Mouse (Mus musculus): ENCODE data around the gene Cog5. TPM values are rescaled to one million over a fixed set of nuclear protein-coding genes. Genes with fewer than 3 reads are reported as not detected.

Cog5 gene
- polyA plus RNA-seq, 1 experiment = 25.0 TPM

DNA sequence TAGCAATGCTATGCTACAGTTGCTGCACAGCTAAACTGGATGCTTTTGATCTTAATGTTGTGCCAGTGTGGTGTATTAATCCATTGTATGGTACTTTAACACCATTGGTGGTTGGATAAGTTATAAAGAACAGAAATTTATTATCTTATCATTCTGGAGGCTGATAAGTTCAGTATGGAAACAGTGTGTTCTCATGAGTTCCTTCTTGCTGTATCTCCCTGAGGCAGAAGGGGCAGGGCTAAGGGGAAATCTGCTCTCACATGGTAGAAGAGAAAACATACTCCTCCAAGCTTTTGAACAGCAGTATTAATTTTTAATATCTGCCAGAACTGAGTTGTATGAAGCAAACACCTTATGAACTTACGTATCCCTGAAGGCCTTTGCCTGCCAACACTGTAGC is 38.6 kb downstream of the Cog5 start:
- TF ChIP-seq CTCF (IDR thresholded peaks at IDR 0.05; ENCODE audit: control insufficient read depth, insufficient read depth, low read length) (no peak), POLR2A (IDR thresholded peaks at IDR 0.05; ENCODE audit: borderline replicate concordance, control insufficient read depth, low read depth, low read length) (no peak)
- Histone ChIP-seq H3K27ac (ENCODE audit: control insufficient read depth, insufficient read depth, low read depth, low read length, poor library complexity) (no peak overlapping the region), H3K4me1 (ENCODE audit: control insufficient read depth, insufficient read depth, low read length) (no peaks in the 10 kb centered on the region), H3K4me3 (replicated peaks; ENCODE audit: control insufficient read depth, low read depth, low read length) (no peak overlapping the region)
- WGBS = 74% methylated on average over 1 of the region's 1 CpGs

DNA sequence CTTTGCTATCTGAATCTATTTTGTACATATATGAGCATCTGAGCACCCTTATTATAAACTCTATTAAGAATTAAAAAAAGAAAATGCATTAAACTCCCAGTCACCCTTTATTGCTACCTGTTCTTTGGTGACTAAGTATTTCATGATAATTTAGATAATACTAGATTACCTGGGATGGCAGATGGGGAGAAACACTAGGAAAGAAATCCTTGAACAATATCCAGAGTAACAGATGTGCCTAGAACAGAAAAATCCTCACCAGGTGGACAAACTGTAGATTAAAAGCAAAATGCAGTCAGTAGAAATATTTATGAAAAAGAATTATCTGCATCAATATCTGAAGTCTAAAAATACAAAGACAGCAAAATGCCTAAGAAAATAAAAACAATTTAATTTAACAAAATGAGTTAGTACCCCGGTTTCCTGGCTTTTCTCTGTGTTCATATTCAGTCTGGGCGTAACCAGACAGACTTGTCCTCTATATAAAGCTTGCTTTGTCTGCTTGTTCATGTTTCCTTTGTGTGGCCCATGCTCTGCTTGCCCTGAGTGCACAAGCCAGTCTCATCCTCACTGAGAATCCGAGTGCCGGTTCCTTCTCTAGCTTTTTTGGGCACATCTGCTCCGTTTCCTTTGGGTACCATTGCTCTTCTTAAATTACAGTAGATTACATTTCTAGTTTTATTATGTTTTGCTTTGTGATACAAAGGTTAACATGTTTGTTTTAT is 46.1 kb downstream of the Cog5 start:
- WGBS = 84% methylated on average over 5 of the region's 5 CpGs
- H3K4me3 ChIP-seq (replicated peaks; ENCODE audit: control insufficient read depth, low read depth, low read length) = no peak overlapping the region
- H3K4me1 ChIP-seq (ENCODE audit: control insufficient read depth, insufficient read depth, low read length) = no peaks in the 10 kb centered on the region
- TF ChIP-seq POLR2A (IDR thresholded peaks at IDR 0.05; ENCODE audit: borderline replicate concordance, control insufficient read depth, low read depth, low read length) = no peak
- TF ChIP-seq CTCF (IDR thresholded peaks at IDR 0.05; ENCODE audit: control insufficient read depth, insufficient read depth, low read length) = no peak
- H3K27ac ChIP-seq (ENCODE audit: control insufficient read depth, insufficient read depth, low read depth, low read length, poor library complexity) = no peak overlapping the region

DNA sequence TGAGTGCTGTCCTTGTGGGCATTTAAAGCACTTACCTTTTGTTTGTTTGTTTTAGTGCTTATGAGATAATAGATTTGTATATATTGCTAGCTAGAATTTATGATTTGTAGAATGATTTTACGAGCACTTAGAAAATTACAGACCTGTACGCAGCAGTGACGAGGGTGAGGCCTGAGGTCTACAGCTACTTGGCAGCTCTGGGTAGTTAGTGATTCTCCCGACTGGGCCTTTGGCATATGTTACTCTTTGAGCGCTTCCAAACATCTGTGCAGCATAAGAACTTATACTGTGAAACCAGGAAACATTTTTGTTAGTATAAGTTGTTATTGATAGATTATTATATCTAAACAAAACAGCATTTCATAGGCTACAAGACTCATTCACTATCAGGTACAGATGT is 46.7 kb downstream of the Cog5 start:
- no peak overlapping the region for H3K4me3 ChIP-seq (replicated peaks; ENCODE audit: control insufficient read depth, low read depth, low read length)
- no peaks in the 10 kb centered on the region for H3K4me1 ChIP-seq (ENCODE audit: control insufficient read depth, insufficient read depth, low read length)
- TF ChIP-seq POLR2A (IDR thresholded peaks at IDR 0.05; ENCODE audit: borderline replicate concordance, control insufficient read depth, low read depth, low read length) = no peak
- TF ChIP-seq CTCF (IDR thresholded peaks at IDR 0.05; ENCODE audit: control insufficient read depth, insufficient read depth, low read length) = no peak
- 89% methylated on average over 5 of the region's 5 CpGs for WGBS
- no peak overlapping the region for H3K27ac ChIP-seq (ENCODE audit: control insufficient read depth, insufficient read depth, low read depth, low read length, poor library complexity)

- no peaks in the 10 kb centered on the region for H3K4me1 ChIP-seq (ENCODE audit: control insufficient read depth, insufficient read depth, low read length)
- WGBS = 81% methylated on average over 6 of the region's 6 CpGs
- H3K27ac ChIP-seq (ENCODE audit: control insufficient read depth, insufficient read depth, low read depth, low read length, poor library complexity) = no peak overlapping the region
- no peak for TF ChIP-seq CTCF (IDR thresholded peaks at IDR 0.05; ENCODE audit: control insufficient read depth, insufficient read depth, low read length)
- no peak for TF ChIP-seq POLR2A (IDR thresholded peaks at IDR 0.05; ENCODE audit: borderline replicate concordance, control insufficient read depth, low read depth, low read length)
- no peak overlapping the region for H3K4me3 ChIP-seq (replicated peaks; ENCODE audit: control insufficient read depth, low read depth, low read length)
These were observed 49.2 kb downstream of the Cog5 start for GRCm38 (mm10) chr12:31703904-31704303.

GRCm38 (mm10) chr12:31706168-31706567 is 51.5 kb downstream of the Cog5 start:
- no peak overlapping the region for H3K27ac ChIP-seq (ENCODE audit: control insufficient read depth, insufficient read depth, low read depth, low read length, poor library complexity)
- TF ChIP-seq CTCF (IDR thresholded peaks at IDR 0.05; ENCODE audit: control insufficient read depth, insufficient read depth, low read length) (no peak), POLR2A (IDR thresholded peaks at IDR 0.05; ENCODE audit: borderline replicate concordance, control insufficient read depth, low read depth, low read length) (no peak)
- WGBS = 78% methylated on average over 2 of the region's 2 CpGs
- no peaks in the 10 kb centered on the region for H3K4me1 ChIP-seq (ENCODE audit: control insufficient read depth, insufficient read depth, low read length)
- H3K4me3 ChIP-seq (replicated peaks; ENCODE audit: control insufficient read depth, low read depth, low read length) = no peak overlapping the region

GRCm38 (mm10) chr12:31707531-31707930 is 52.9 kb downstream of the Cog5 start:
- 90% methylated on average over 1 of the region's 1 CpGs for WGBS
- Histone ChIP-seq H3K4me3 (replicated peaks; ENCODE audit: control insufficient read depth, low read depth, low read length) (no peak overlapping the region), H3K4me1 (ENCODE audit: control insufficient read depth, insufficient read depth, low read length) (no peaks in the 10 kb centered on the region), H3K27ac (ENCODE audit: control insufficient read depth, insufficient read depth, low read depth, low read length, poor library complexity) (no peak overlapping the region)
- TF ChIP-seq POLR2A (IDR thresholded peaks at IDR 0.05; ENCODE audit: borderline replicate concordance, control insufficient read depth, low read depth, low read length) = no peak
- no peak for TF ChIP-seq CTCF (IDR thresholded peaks at IDR 0.05; ENCODE audit: control insufficient read depth, insufficient read depth, low read length)

GRCm38 (mm10) chr12:31709665-31710064 is 55.0 kb downstream of the Cog5 start:
- 91% methylated on average over 6 of the region's 6 CpGs for WGBS
- no peak for TF ChIP-seq CTCF (IDR thresholded peaks at IDR 0.05; ENCODE audit: control insufficient read depth, insufficient read depth, low read length)
- Histone ChIP-seq H3K4me1 (ENCODE audit: control insufficient read depth, insufficient read depth, low read length) (no peaks in the 10 kb centered on the region), H3K27ac (ENCODE audit: control insufficient read depth, insufficient read depth, low read depth, low read length, poor library complexity) (no peak overlapping the region), H3K4me3 (replicated peaks; ENCODE audit: control insufficient read depth, low read depth, low read length) (no peak overlapping the region)

DNA sequence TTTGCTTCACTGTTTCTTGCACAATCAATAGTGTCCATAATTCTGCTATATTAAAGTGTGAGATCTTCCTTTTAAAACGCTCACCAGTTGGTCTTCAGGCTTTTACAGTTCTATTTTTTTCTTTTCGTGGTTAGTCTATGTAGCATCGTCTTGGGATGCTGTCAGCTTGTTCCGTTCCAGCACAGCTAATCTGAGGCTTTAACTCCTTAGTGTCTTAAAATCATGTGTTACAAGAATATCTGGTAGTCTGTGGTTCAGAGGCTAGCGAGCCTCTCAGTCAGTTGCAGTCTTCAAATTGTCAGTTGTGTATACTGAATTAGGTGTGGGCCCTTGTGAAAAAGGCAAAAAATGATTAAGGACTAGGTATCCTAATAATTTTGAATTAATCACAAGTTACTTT is 57.6 kb downstream of the Cog5 start:
- Histone ChIP-seq H3K4me1 (ENCODE audit: control insufficient read depth, insufficient read depth, low read length) (no peaks in the 10 kb centered on the region), H3K4me3 (replicated peaks; ENCODE audit: control insufficient read depth, low read depth, low read length) (no peak overlapping the region), H3K27ac (ENCODE audit: control insufficient read depth, insufficient read depth, low read depth, low read length, poor library complexity) (no peak overlapping the region)
- WGBS = 48% methylated on average over 5 of the region's 5 CpGs
- no peak for TF ChIP-seq POLR2A (IDR thresholded peaks at IDR 0.05; ENCODE audit: borderline replicate concordance, control insufficient read depth, low read depth, low read length)
- no peak for TF ChIP-seq CTCF (IDR thresholded peaks at IDR 0.05; ENCODE audit: control insufficient read depth, insufficient read depth, low read length)

GRCm38 (mm10) chr12:31712727-31713126 is 58.1 kb downstream of the Cog5 start:
- no peaks in the 10 kb centered on the region for H3K4me1 ChIP-seq (ENCODE audit: control insufficient read depth, insufficient read depth, low read length)
- WGBS = 86% methylated on average over 4 of the region's 4 CpGs
- H3K4me3 ChIP-seq (replicated peaks; ENCODE audit: control insufficient read depth, low read depth, low read length) = no peak overlapping the region
- H3K27ac ChIP-seq (ENCODE audit: control insufficient read depth, insufficient read depth, low read depth, low read length, poor library complexity) = no peak overlapping the region
- TF ChIP-seq POLR2A (IDR thresholded peaks at IDR 0.05; ENCODE audit: borderline replicate concordance, control insufficient read depth, low read depth, low read length) (no peak), CTCF (IDR thresholded peaks at IDR 0.05; ENCODE audit: control insufficient read depth, insufficient read depth, low read length) (no peak)

Data from bone marrow, adult 2 months (tissue).